Mouse (Mus musculus) olfactory bulb, adult 2 months (tissue): ENCODE data around the gene Tstd1.

Experiments
- CTCF ChIP-seq: fragments of 200-500 bp; IDR thresholded peaks from 2 replicates; pipeline ENCODE4 v1.5.1; 2012; ENCODE audit warnings: low read depth, mild to moderate bottlenecking, low read length, moderate library complexity; ENCODE audit not compliant: insufficient read depth
- POLR2A ChIP-seq: fragments of 200-500 bp; IDR thresholded peaks from 2 replicates; pipeline ENCODE4 v1.6.1; 2012; ENCODE audit warnings: mild to moderate bottlenecking, low read depth, low read length, moderate library complexity; ENCODE audit not compliant: insufficient read depth

DNA sequence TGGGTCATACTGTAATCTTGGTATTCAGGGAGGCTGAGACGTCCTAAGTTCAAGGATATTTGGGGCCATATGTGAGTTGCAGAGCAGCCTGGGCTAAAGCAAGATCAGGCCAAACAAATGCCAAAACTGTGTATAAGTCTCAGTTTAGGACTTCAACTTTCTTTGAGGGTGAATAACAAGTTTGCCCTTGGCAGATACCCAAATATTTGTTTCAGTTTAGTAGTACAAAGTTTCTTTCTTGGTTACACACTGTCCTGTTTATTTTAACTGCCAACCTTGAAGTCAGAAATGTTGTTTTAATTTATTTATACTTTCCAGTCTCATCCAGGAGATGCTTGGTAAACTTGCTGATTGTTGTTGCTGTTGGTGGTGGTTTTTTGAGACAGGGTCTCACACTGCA lies 17.3 kb downstream of the Tstd1 start:
- TF ChIP-seq CTCF (no peak), POLR2A (no peak)
